Mouse (Mus musculus): ENCODE data around the gene Irak4. TPM values are rescaled to one million over a fixed set of nuclear protein-coding genes. Genes with fewer than 3 reads are reported as not detected.

Irak4 gene
- polyA plus RNA-seq, 1 experiment from 2014 or later, result 9.7 TPM

- no peak overlapping the region for H3K4me2 ChIP-seq
- no peak overlapping the region for H3K27ac ChIP-seq
- H3K9me3 ChIP-seq, result no peaks in the 10 kb centered on the region
- H3K4me1 ChIP-seq, result 0 out of 2 replicates have a peak, but pooled peaks cover 3% of the 10 kb centered on the region
- ATAC-seq (ENCODE audit: insufficient number of reproducible peaks, low FRiP score, low TSS enrichment, low read depth), result no peak
- 60% methylated on average over 1 of the region's 1 CpGs for WGBS
- H3K4me3 ChIP-seq, result no peak overlapping the region
- no peak overlapping the region for H3K9ac ChIP-seq
- no peaks in the 10 kb centered on the region for H3K27me3 ChIP-seq
- no peaks in the 10 kb centered on the region for H3K36me3 ChIP-seq
These were observed 50.1 kb downstream of the Irak4 start for GRCm38 (mm10) chr15:94593586-94593985.

- WGBS, result 72% methylated on average over 11 of the region's 11 CpGs
These were observed 56.8 kb downstream of the Irak4 start for GRCm38 (mm10) chr15:94600145-94600707.

GRCm38 (mm10) chr15:94601339-94601738 lies 57.9 kb downstream of the Irak4 start:
- 23% methylated on average over 3 of the region's 3 CpGs for WGBS
- no peaks in the 10 kb centered on the region for H3K4me1 ChIP-seq
- H3K36me3 ChIP-seq, result no peaks in the 10 kb centered on the region
- H3K4me2 ChIP-seq, result no peak overlapping the region
- H3K27me3 ChIP-seq, result no peaks in the 10 kb centered on the region
- no peaks in the 10 kb centered on the region for H3K9me3 ChIP-seq
- H3K4me3 ChIP-seq, result no peak overlapping the region
- H3K9ac ChIP-seq, result no peak overlapping the region
- no peak overlapping the region for H3K27ac ChIP-seq
- ATAC-seq (ENCODE audit: insufficient number of reproducible peaks, low FRiP score, low TSS enrichment, low read depth), result no peak

More at GRCm38 (mm10) chr15:94600145-94600707, 56.8 kb downstream of the Irak4 start:
- Histone ChIP-seq H3K27me3 (no peaks in the 10 kb centered on the region), H3K4me2 (no peak overlapping the region), H3K9ac (no peak overlapping the region), H3K4me3 (no peak overlapping the region), H3K27ac (no peak overlapping the region), H3K9me3 (no peaks in the 10 kb centered on the region), H3K36me3 (no peaks in the 10 kb centered on the region), H3K4me1 (no peaks in the 10 kb centered on the region)
- ATAC-seq (ENCODE audit: insufficient number of reproducible peaks, low FRiP score, low TSS enrichment, low read depth), result no peak

- no peaks in the 10 kb centered on the region for H3K4me1 ChIP-seq
- 47% methylated on average over 3 of the region's 3 CpGs for WGBS
- no peak overlapping the region for H3K27ac ChIP-seq
- no peak overlapping the region for H3K9ac ChIP-seq
- H3K9me3 ChIP-seq, result no peaks in the 10 kb centered on the region
- no peak overlapping the region for H3K4me2 ChIP-seq
- no peak overlapping the region for H3K4me3 ChIP-seq
- no peaks in the 10 kb centered on the region for H3K36me3 ChIP-seq
- no peak for ATAC-seq (ENCODE audit: insufficient number of reproducible peaks, low FRiP score, low TSS enrichment, low read depth)
- no peaks in the 10 kb centered on the region for H3K27me3 ChIP-seq
These were observed 59.0 kb downstream of the Irak4 start for GRCm38 (mm10) chr15:94602441-94602840.

GRCm38 (mm10) chr15:94607768-94608167 lies 64.3 kb downstream of the Irak4 start:
- H3K27ac ChIP-seq, result no peak overlapping the region
- H3K36me3 ChIP-seq, result no peaks in the 10 kb centered on the region
- no peaks in the 10 kb centered on the region for H3K9me3 ChIP-seq
- no peak overlapping the region for H3K4me2 ChIP-seq
- H3K27me3 ChIP-seq, result no peaks in the 10 kb centered on the region
- H3K4me1 ChIP-seq, result no peaks in the 10 kb centered on the region
- no peak overlapping the region for H3K9ac ChIP-seq
- ATAC-seq (ENCODE audit: insufficient number of reproducible peaks, low FRiP score, low TSS enrichment, low read depth), result no peak
- H3K4me3 ChIP-seq, result no peak overlapping the region
- WGBS, result 88% methylated on average over 8 of the region's 8 CpGs

- no peaks in the 10 kb centered on the region for H3K9me3 ChIP-seq
- ATAC-seq (ENCODE audit: insufficient number of reproducible peaks, low FRiP score, low TSS enrichment, low read depth), result no peak
- 90% methylated on average over 11 of the region's 11 CpGs for WGBS
- no peaks in the 10 kb centered on the region for H3K27me3 ChIP-seq
- no peaks in the 10 kb centered on the region for H3K36me3 ChIP-seq
- H3K4me3 ChIP-seq, result no peak overlapping the region
- H3K4me2 ChIP-seq, result no peak overlapping the region
- no peak overlapping the region for H3K27ac ChIP-seq
- H3K9ac ChIP-seq, result no peak overlapping the region
- no peaks in the 10 kb centered on the region for H3K4me1 ChIP-seq
These were observed 72.6 kb downstream of the Irak4 start for GRCm38 (mm10) chr15:94616036-94616435.

GRCm38 (mm10) chr15:94620909-94621308 lies 77.5 kb downstream of the Irak4 start:
- H3K9ac ChIP-seq, result no peak overlapping the region
- H3K9me3 ChIP-seq, result no peaks in the 10 kb centered on the region
- no peaks in the 10 kb centered on the region for H3K27me3 ChIP-seq
- H3K4me2 ChIP-seq, result no peak overlapping the region
- no peaks in the 10 kb centered on the region for H3K36me3 ChIP-seq
- H3K27ac ChIP-seq, result no peak overlapping the region
- no peak for ATAC-seq (ENCODE audit: insufficient number of reproducible peaks, low FRiP score, low TSS enrichment, low read depth)
- no peak overlapping the region for H3K4me3 ChIP-seq
- no peaks in the 10 kb centered on the region for H3K4me1 ChIP-seq

- no peaks in the 10 kb centered on the region for H3K9me3 ChIP-seq
- H3K27me3 ChIP-seq, result peaks cover 23% of the 10 kb centered on the region
- peak overlapping the region; percentile 60 for H3K4me3 ChIP-seq
- H3K4me1 ChIP-seq, result peaks cover 7% of the 10 kb centered on the region; the same call in 1 of the 2 replicates
- ATAC-seq (ENCODE audit: insufficient number of reproducible peaks, low FRiP score, low TSS enrichment, low read depth), result no peak
- no peaks in the 10 kb centered on the region for H3K36me3 ChIP-seq
- H3K27ac ChIP-seq, result no peak overlapping the region
- peak overlapping the region; percentile 99 for H3K4me2 ChIP-seq
- peak overlapping the region; percentile 63; the same call in 1 of the 2 replicates for H3K9ac ChIP-seq
- WGBS, result 51% methylated on average over 2 of the region's 2 CpGs
These were observed 85.0 kb downstream of the Irak4 start for GRCm38 (mm10) chr15:94628463-94628829.

GRCm38 (mm10) chr15:94628830-94629601 lies 85.6 kb downstream of the Irak4 start, which contains the start of gene Tmem117:
TSS of gene Tmem117 (plus strand) at chr15:94629232.
- Histone ChIP-seq H3K27me3 (peaks cover 23% of the 10 kb centered on the region), H3K9ac (peak within 1 kb of the TSS; percentile 63), H3K36me3 (no peaks in the 10 kb centered on the region), H3K9me3 (no peaks in the 10 kb centered on the region), H3K4me3 (peak within 1 kb of the TSS; percentile 60), H3K27ac (no peak within 1 kb of the TSS), H3K4me1 (peaks cover 7% of the 10 kb centered on the region; the same call in 1 of the 2 replicates), H3K4me2 (peak within 1 kb of the TSS; percentile 99)
- WGBS, result under 1% methylated on average over 61 of the region's 96 CpGs
- peak; percentile 65 for ATAC-seq (ENCODE audit: insufficient number of reproducible peaks, low FRiP score, low TSS enrichment, low read depth)

GRCm38 (mm10) chr15:94630553-94630952 lies 87.1 kb downstream of the Irak4 start:
- Histone ChIP-seq H3K36me3 (no peaks in the 10 kb centered on the region), H3K4me1 (peaks cover 7% of the 10 kb centered on the region; the same call in 1 of the 2 replicates), H3K4me3 (no peak overlapping the region), H3K9ac (no peak overlapping the region), H3K27ac (no peak overlapping the region), H3K9me3 (no peaks in the 10 kb centered on the region), H3K27me3 (peaks cover 23% of the 10 kb centered on the region), H3K4me2 (no peak overlapping the region)
- no peak for ATAC-seq (ENCODE audit: insufficient number of reproducible peaks, low FRiP score, low TSS enrichment, low read depth)
- 69% methylated on average over 4 of the region's 4 CpGs for WGBS
